Mouse (Mus musculus) Muller cell, postnatal 12 days (primary cell): ENCODE measurements at regions not wholly inside any gene's neighbourhood (a gene's known extent, or its start where the extent isn't known, plus 50 kb on each side); places are given as distances from the start of the nearest gene placed in this dataset.
A peak's percentile ranks its signal among the peaks of the same experiment; 100 is the strongest.

Source experiments
- DNase-seq: peaks from one replicate; pipeline ENCODE4 v3.0.0-alpha.2; 2015; ENCODE audit errors: inconsistent ontology term

GRCm38 (mm10) chr6:50968546-50968945 is 314.3 kb upstream of the Npvf start:
- DNase-seq = no peak

GRCm38 (mm10) chr6:50969341-50969740 is 315.1 kb upstream of the Npvf start:
- no peak for DNase-seq

DNA sequence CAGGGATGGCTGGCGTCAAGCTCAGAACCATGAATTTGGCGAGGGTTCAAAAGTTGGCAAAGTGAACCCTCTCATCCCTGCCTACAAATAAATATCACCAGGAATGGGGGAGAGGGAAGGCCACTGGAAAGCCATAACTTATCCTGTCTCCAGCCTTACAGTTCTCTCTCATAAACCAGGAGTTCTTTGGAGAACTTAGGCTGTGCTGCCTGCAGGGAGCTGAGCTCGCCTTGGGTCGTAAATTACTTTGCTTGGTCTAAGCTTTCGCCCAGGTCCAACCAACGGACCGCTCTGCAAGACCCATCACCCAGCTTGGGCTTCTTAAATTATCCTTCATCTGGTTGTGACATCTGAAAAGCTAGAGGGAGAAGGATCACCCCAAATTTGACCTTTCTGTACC is 315.8 kb upstream of the Npvf start:
- DNase-seq = no peak

DNA sequence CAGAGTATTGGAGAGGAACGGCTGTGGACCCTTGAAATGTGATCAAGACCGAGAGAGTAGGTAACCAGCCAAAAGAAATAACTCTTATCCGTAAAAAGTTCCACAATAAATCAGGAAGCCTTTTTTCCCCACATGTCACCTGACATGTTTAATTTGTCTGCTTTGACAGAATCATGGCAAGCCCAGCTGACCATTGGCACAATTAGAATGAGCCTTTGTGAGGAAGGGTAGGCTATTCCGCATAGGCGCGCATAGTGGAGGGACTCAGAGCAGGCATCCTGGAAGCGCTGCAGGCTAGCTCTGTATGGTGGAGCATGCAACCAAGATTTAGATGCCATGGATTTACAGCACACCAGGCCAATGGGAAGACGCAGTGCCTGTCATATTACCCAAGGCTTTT is 316.5 kb upstream of the Npvf start:
- DNase-seq = no peak

DNA sequence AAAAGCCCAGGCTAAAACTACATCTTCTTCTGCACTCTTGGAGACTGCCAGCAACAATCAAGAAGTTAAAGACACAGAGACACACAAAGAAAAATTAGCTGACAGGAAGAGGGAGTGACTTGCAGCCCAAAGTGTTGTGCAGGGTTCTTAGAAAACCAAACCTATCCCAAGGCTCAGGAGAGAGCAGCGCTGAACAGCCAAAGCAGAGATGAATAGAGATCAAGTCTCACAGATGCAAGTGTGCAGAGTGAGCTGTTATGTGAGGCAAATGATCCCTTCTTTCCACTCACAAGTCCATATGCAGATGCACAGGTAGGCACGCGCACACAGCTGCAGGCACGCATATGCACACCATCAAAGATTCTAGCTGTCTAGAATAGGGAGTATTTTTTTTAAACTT is 318.0 kb upstream of the Npvf start:
- DNase-seq = no peak

DNA sequence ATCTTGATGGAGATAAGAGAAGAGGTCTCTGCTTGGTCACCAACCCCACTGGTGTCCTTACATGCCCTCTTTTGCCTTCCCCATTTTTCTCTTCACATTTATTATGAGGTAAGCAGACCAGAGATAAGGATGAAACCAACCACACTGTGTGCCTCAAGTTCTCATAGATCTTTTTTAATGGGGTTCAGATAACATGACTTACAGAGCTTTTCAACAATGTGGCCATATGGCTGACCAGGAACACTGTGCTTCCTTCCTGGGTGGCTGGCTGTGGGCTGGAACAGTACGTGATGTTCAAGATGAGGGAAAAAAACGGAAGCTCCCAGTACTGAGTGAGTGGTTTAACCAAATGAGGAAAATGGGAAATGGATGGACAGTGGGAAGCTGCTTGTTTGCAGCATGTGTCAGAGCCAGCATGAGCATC is 319.0 kb upstream of the Npvf start:
- DNase-seq = no peak

- no peak for DNase-seq
Observed at GRCm38 (mm10) chr6:50973815-50974214, 319.6 kb upstream of the Npvf start.

- DNase-seq = no peak
Observed at GRCm38 (mm10) chr6:50974961-50975360, 320.7 kb upstream of the Npvf start.

DNA sequence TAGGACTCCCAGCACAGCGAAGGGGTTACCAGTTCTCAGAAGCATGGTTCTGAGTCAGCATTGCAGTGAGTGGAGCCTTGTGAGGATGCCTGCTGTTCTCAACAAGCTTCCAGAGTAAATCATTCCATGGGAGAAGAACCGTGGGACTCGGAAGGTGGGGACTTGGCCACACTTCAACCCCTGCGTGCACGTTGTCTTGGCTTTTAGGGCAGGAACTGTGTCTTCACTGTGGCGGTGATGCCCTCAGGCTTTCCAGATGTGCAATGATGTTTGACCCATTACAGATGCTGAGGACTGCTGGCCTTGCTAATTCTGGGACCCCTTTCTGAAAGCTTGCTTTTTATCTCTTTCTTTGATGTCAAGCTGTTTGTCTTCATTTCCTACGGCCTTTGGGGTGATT is 322.7 kb upstream of the Npvf start:
- DNase-seq = peak; percentile 44

- DNase-seq = peak; percentile 35
Observed at GRCm38 (mm10) chr6:50977381-50977780, 323.1 kb upstream of the Npvf start.

- DNase-seq = no peak
Observed at GRCm38 (mm10) chr6:50978016-50978415, 323.8 kb upstream of the Npvf start.

DNA sequence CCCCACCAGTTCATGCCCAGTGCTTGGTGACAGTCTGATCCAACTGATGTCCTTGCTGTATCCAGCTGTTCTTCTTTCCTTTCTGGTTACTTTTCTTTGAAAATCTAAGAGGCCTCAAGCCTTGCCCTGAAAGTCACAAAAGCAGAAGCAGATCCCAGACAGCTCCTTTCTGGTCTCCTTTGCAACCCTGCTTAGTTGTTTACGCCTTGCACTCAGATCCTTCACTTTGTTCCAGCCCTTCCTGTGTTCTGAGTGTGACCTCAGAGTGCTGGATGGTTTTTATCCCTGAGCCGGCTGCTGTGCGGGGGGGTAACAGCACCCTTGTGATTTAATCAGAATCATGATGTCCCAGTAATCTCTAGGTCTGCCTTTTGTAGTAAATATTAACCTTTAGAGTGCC is 324.3 kb upstream of the Npvf start:
- DNase-seq = no peak

DNA sequence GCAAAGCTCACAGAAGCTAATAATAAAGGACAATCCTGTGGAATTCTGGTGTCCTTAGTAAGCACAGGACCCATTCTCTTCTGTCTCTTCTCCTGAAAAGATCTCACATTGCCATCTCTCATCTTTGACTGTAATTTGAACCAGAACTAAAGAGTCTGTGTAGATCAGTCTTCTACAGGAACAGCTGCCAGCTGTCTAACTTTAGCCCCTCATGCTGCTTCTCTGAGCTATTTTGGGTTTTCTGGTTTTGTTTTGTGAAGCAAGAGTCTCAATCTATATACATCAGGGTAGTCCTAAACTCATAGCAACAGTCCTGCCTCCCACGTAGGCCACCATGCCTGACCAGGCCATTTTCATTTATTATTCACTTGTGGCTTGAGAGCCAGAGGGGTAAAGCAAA is 325.5 kb upstream of the Npvf start:
- DNase-seq = no peak

GRCm38 (mm10) chr6:50980311-50980710 is 326.1 kb upstream of the Npvf start:
- DNase-seq = peak; percentile 58

DNA sequence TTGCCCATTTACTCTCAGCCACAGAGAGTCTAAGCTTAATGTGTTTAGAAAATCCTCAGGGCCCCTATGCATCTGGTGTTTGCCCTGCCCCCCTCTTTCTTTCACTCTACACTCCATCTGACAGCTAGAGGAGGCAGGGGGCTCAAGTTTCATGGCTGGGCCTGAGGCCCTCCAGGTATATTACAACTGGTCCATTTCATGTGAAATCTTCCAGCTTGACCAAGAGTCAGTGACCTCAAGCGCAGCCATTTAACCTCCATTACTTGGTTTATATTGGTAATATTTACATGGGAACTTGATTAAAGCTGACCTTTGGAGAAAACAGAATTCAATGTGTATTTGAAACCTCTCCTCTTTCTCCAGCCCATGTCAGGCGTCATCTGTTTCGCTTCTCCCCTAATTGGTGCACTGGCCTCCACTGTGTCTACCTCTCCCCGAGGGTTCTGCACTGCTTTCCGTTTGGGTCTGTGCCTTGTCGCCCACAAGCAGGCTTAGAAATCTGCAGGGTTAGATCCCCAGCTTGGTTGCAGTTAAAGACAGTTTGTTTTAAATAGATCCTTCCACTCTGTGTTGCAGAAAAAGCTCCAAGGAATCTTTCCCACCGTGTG is 327.6 kb upstream of the Npvf start:
- no peak for DNase-seq

DNA sequence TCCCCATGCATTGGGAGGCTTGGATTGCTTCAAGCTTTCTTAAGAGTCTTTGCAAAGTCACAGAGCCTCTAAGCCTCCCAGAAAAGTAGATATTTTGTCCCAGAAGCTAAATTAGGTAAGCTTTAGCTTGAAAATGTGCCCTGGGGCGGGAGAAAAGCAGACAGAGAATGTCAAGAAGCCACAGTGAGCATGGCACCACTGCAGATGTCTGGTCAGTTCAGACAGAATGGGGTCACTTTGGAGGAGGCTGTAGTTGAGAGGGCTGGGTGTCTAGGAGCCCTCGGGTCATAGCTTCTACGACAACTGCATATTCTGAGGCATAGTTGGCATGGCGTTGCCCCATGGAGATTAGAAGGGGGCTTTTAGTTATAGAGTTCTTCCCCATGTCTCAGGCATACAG is 328.6 kb upstream of the Npvf start:
- DNase-seq = no peak

- DNase-seq = no peak
Observed at GRCm38 (mm10) chr6:50983511-50984099, 329.4 kb upstream of the Npvf start.

GRCm38 (mm10) chr6:50984157-50984905 is 330.1 kb upstream of the Npvf start:
- DNase-seq = no peak

GRCm38 (mm10) chr6:50986270-50986924 is 332.2 kb upstream of the Npvf start:
- peak; percentile 78 for DNase-seq

DNA sequence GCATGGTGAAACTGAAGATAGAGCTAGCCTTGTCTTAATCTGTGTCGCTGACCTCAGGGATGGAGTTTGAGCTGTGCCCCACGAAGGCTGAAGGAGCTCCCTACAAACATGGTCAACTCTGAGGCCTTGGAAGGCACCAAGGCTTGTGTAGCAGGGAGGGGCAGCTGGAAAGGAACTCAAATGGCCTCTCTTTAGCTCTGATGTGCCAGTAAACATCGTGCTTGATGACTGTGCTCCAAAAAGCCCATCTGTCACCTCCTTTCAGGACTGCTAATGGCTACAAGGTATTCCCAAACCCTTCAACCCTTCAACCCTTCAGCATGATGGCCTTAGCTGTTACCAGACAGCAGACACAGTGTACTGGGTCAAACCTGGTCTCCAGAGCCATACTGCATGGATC is 334.3 kb upstream of the Npvf start:
- DNase-seq = no peak

- no peak for DNase-seq
Observed at GRCm38 (mm10) chr6:50991528-50992125, 337.4 kb upstream of the Npvf start.

DNA sequence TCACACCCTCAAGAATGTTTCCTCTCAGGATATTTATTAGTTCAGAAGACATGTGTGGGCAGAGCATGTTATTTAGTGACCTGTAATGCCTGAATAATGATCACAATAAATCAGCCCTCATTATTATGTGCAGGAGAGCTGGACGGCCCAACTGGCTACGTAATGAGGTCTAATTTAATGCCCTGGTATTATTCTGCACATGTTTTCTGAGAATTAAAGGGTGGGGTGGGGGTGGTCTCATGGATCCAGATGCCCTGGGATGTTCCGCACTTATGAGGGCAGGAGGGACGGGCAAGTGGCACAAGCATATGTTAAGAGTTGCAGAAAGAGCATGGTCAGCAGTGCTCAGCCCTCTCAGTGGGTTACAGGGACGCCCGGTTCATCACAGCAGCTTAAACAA is 339.7 kb upstream of the Npvf start:
- no peak for DNase-seq
